12 mouse cellular contexts compared by ENCODE assay signal in genomic region chr8:122537812-122538211, GRCm38 (mm10). TPM values are rescaled to one million over a fixed set of nuclear protein-coding genes. Genes with fewer than 3 reads are reported as not detected.
DNase-seq lines count a peak whose midpoint lies in the region; ATAC-seq and TF ChIP-seq lines count a peak whose summit lies in the region.
"Had no signal": no experiment of that assay in that cellular context is flagged by ENCODE, and none has a peak within 500 bp of the region (broad histone marks: within the 10 kb centered on the region; RNA-seq: fewer than 3 reads in every experiment).

No protein-coding gene starts in this region.

- 45% methylated on average over 2 of the region's 2 CpGs for WGBS in lung, embryonic 15.5 days
- 62% methylated on average over 2 of the region's 2 CpGs for WGBS in intestine, postnatal 0 days
- WGBS in stomach, embryonic 14.5 days = 64% methylated on average over 2 of the region's 2 CpGs

- no peak for DNase-seq in lung, postnatal 4 days
- DNase-seq in ovary, adult 18-20 months (ENCODE audit: low spot score) = no peak
- no peak for DNase-seq in left cerebral cortex, postnatal 10 days (ENCODE audit: extremely low spot score in 1 of 2, low spot score in 2 of 2)
- DNase-seq: embryo, embryonic 11 days; kidney, adult 18-20 months; spleen, adult 18-20 months had no signal

- H3K9me3 ChIP-seq in lung, embryonic 15.5 days = no peaks in the 10 kb centered on the region
- no peaks in the 10 kb centered on the region for H3K9me3 ChIP-seq in intestine, postnatal 0 days (ENCODE audit: control insufficient read depth)
- H3K9me3 ChIP-seq in stomach, embryonic 14.5 days (ENCODE audit: control insufficient read depth, low read depth, low read length) = no peaks in the 10 kb centered on the region
- H3K9me3 ChIP-seq: midbrain, embryonic 12.5 days had no signal

- peak; percentile 8; the same call in 1 of the 2 replicates for ATAC-seq in lung, embryonic 15.5 days (ENCODE audit: borderline replicate concordance, extremely low read depth, low FRiP score, low TSS enrichment)
- ATAC-seq in common myeloid progenitor, adult 5-6 weeks (replicated peaks; ENCODE audit: low read depth, poor library complexity, severe bottlenecking) = peak; percentile 74
- ATAC-seq in intestine, postnatal 0 days = no peak
- peak; percentile 5; the same call in 1 of the 2 replicates for ATAC-seq in stomach, embryonic 14.5 days (ENCODE audit: insufficient number of reproducible peaks, insufficient read depth, low FRiP score, low read depth)
- ATAC-seq: Patski had no signal

- no peak overlapping the region for H3K9ac ChIP-seq in lung, embryonic 15.5 days
- no peak overlapping the region for H3K9ac ChIP-seq in intestine, postnatal 0 days (ENCODE audit: low read depth, low read length)
- no peak overlapping the region for H3K9ac ChIP-seq in stomach, embryonic 14.5 days (replicated peaks; ENCODE audit: low read depth, low read length)
- H3K9ac ChIP-seq: midbrain, embryonic 12.5 days had no signal

- no peak for TF ChIP-seq CTCF in intestine, postnatal 0 days (IDR thresholded peaks at IDR 0.05; ENCODE audit: low read depth)

- peak overlapping the region; percentile 91 for H3K27ac ChIP-seq in lung, embryonic 15.5 days
- H3K27ac ChIP-seq in intestine, postnatal 0 days (ENCODE audit: low read depth, low read length) = peak overlapping the region; percentile 47
- peak overlapping the region; percentile 85 for H3K27ac ChIP-seq in stomach, embryonic 14.5 days (ENCODE audit: low read length)
- H3K27ac ChIP-seq: midbrain, embryonic 12.5 days had no signal

- no peaks in the 10 kb centered on the region for H3K27me3 ChIP-seq in lung, embryonic 15.5 days
- no peaks in the 10 kb centered on the region for H3K27me3 ChIP-seq in intestine, postnatal 0 days (replicated peaks; ENCODE audit: control insufficient read depth, insufficient read depth, low read length)
- no peaks in the 10 kb centered on the region for H3K27me3 ChIP-seq in stomach, embryonic 14.5 days (ENCODE audit: control insufficient read depth, insufficient read depth, low read length)
- H3K27me3 ChIP-seq: midbrain, embryonic 12.5 days; Patski had no signal

- H3K4me2 ChIP-seq in lung, embryonic 15.5 days = no peak overlapping the region
- no peak overlapping the region for H3K4me2 ChIP-seq in intestine, postnatal 0 days (replicated peaks; ENCODE audit: low read depth)
- H3K4me2 ChIP-seq in stomach, embryonic 14.5 days (replicated peaks; ENCODE audit: low read depth, low read length) = no peak overlapping the region
- H3K4me2 ChIP-seq: midbrain, embryonic 12.5 days had no signal

- H3K36me3 ChIP-seq in lung, embryonic 15.5 days = no peaks in the 10 kb centered on the region
- H3K36me3 ChIP-seq in intestine, postnatal 0 days (ENCODE audit: control insufficient read depth, insufficient read depth) = no peaks in the 10 kb centered on the region; the same call in 1 of the 2 replicates
- H3K36me3 ChIP-seq in stomach, embryonic 14.5 days (ENCODE audit: control insufficient read depth, insufficient read depth, low read length) = no peaks in the 10 kb centered on the region
- H3K36me3 ChIP-seq: midbrain, embryonic 12.5 days had no signal

- peaks cover 39% of the 10 kb centered on the region for H3K4me1 ChIP-seq in lung, embryonic 15.5 days
- H3K4me1 ChIP-seq in intestine, postnatal 0 days (replicated peaks; ENCODE audit: control insufficient read depth, insufficient read depth, low read length) = no peaks in the 10 kb centered on the region
- H3K4me1 ChIP-seq in stomach, embryonic 14.5 days (ENCODE audit: control insufficient read depth, insufficient read depth, low read length) = peaks cover 15% of the 10 kb centered on the region

- intact Hi-C loops in left cerebral cortex, postnatal 10 days (cut with DNase I) = no loop called here

- H3K4me3 ChIP-seq in lung, embryonic 15.5 days = no peak overlapping the region
- H3K4me3 ChIP-seq in intestine, postnatal 0 days (ENCODE audit: low read depth, low read length) = no peak overlapping the region
- H3K4me3 ChIP-seq in stomach, embryonic 14.5 days (ENCODE audit: low read depth, low read length) = no peak overlapping the region
- H3K4me3 ChIP-seq: midbrain, embryonic 12.5 days had no signal

RNA-seq across cellular contexts. Expression of gene Piezo1, which starts 13.3 kb away (rescaled TPM):
- 18.7 and 23.4 TPM in 2 replicates for polyA plus RNA-seq in lung, embryonic 15.5 days (2015; fragmentation: Nextera tagmentation; extraction: Ambion mirVana)
- 19.4 and 22.3 TPM in 2 replicates for total RNA-seq in common myeloid progenitor, adult 5-6 weeks (2017)
- polyA plus RNA-seq in intestine, postnatal 0 days (2015; fragmentation: Nextera tagmentation; extraction: Ambion mirVana) = 4.4 and 7.3 TPM in 2 replicates
- 15.6 and 24.2 TPM in 2 replicates for polyA plus RNA-seq in stomach, embryonic 14.5 days (2014; fragmentation: Nextera tagmentation; extraction: Ambion mirVana)
- 10 to 100 TPM; 15.0 to 17.9 TPM for total RNA-seq in left cerebral cortex, postnatal 10 days (2021)

RNA-seq across cellular contexts. Expression of gene Cdt1, which starts 30.0 kb away (rescaled TPM):
- 42.7 and 44.9 TPM in 2 replicates for polyA plus RNA-seq in lung, embryonic 15.5 days (2015; fragmentation: Nextera tagmentation; extraction: Ambion mirVana)
- 38.7 and 53.3 TPM in 2 replicates for total RNA-seq in common myeloid progenitor, adult 5-6 weeks (2017)
- polyA plus RNA-seq in intestine, postnatal 0 days (2015; fragmentation: Nextera tagmentation; extraction: Ambion mirVana) = 13.3 and 14.0 TPM in 2 replicates
- 34.8 and 36.4 TPM in 2 replicates for polyA plus RNA-seq in stomach, embryonic 14.5 days (2014; fragmentation: Nextera tagmentation; extraction: Ambion mirVana)
- 1 to 10 TPM; 3.9 to 4.2 TPM for total RNA-seq in left cerebral cortex, postnatal 10 days (2021)

RNA-seq across cellular contexts. Expression of gene Aprt, which starts 38.9 kb away (rescaled TPM):
- 314 and 327 TPM in 2 replicates for polyA plus RNA-seq in lung, embryonic 15.5 days (2015; fragmentation: Nextera tagmentation; extraction: Ambion mirVana)
- total RNA-seq in common myeloid progenitor, adult 5-6 weeks (2017) = 72.1 and 79.3 TPM in 2 replicates
- 676 and 681 TPM in 2 replicates for polyA plus RNA-seq in intestine, postnatal 0 days (2015; fragmentation: Nextera tagmentation; extraction: Ambion mirVana)
- polyA plus RNA-seq in stomach, embryonic 14.5 days (2014; fragmentation: Nextera tagmentation; extraction: Ambion mirVana) = 394 and 436 TPM in 2 replicates
- total RNA-seq in left cerebral cortex, postnatal 10 days (2021) = 10 to 100 TPM; 80.3 to 89.9 TPM
